Mouse (Mus musculus): ENCODE data around the gene Ccpg1. TPM values are rescaled to one million over a fixed set of nuclear protein-coding genes. Genes with fewer than 3 reads are reported as not detected.

The Ccpg1 gene
- polyA plus RNA-seq (2012; fragmentation: generic; extraction: Trizol), result 10 to 100 TPM in 1 of 2 experiments, under 1 TPM in 1; 0.97 to 10.6 TPM

DNA sequence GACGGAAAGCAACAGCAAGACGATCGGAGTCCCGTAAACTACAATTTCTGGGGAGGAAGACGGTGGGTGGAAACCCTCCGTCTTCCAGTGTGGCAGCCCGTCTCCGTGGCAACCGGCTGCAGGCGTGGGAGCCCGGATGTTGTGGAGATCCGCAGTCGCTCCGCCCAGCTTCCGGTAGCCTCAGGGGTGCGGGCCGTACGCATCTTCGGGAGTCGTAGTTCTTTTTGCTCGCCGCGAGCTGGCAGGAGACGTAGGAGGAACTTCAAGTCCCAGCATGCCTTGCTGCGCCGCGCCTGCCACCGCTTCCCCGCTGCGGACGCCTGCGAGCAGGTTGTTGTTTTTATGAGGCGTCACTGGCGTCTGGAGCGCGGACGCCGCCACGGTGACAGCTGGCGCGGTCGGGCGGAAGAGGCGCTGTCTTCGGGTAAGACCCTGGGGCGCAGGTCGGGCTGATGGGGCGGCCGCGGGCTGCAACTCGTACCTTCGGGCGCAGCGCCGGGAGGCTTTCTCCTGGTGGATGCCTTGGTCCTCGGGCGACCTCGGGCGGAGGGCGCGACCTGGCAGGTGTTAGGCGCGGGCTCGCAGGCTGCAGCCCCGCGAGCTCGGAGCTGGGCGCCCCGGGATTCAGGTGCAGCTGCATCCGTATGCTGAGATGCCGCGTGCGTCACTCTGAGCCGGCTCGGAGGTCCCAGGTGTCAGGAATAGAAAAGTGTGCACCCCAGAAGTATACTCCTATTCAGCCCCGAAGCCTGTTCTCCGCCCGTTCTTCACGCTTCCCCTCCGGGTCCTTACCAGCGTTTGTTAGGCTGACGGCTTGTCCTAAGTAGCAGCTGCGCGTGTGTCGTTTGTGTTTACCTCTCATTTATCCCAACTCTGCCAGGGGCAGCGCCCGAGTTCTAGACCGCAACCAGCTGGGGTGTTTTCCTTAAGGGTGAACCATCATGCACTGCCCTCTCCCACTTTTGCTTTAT lies at the start of gene Ccpg1, which contains the start of gene Ccpg1os:
Gene Ccpg1, plus strand, starts transcription at position 180 of the 971 bp plus-strand sequence.
Gene Ccpg1os, minus strand, starts transcription at position 133 of the 971 bp plus-strand sequence.

DNA sequence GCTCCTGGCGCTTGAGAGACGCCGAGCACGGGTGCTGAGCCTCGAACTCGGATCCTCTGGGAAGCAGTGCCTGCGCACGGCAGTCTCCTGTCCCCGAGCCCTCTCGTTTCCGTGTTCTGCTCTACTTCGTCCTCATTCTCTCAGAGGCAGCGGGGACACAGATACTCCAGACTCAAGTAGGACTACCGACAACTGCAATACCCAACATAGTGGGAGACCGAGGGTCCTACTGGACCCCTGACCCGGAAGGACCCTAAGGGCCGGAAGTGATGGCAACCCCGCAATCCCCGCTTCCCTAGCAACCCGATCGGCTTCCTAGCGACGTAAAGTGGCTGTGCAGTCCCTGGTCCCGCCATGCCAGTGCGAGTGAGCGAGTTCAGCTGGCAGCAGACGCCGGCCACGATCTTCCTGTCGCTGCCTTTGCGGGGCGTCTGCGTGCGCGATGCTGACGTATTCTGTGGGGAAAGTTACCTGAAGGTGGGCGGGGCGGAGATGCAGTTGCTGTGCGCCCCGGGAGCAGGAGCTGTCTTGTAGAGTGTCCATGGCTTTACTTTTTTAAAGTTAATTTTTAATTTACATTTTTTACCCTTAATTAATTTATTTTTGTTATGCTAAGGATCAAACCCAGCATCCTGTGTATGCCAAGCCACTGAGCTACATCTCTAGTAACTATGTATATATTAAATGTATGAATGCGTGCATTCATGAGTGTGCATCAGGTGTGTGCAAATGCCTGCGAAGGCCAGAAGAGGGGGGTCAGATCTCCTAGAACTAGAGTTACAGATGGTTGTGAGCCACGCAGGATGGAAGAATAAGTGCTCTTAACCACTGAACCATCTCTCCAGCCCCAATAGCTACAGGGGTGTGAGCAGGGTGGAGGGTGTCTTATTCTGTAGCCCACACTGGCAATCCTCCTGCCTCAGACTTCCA lies 26.4 kb upstream of the Ccpg1 start, which contains the start of the genes Dyx1c1 and Gm44503:
Gene Dyx1c1, plus strand, starts transcription at position 265 of the 930 bp plus-strand sequence.
Gene Gm44503, plus strand, starts transcription at position 332 of the 930 bp plus-strand sequence.

DNA sequence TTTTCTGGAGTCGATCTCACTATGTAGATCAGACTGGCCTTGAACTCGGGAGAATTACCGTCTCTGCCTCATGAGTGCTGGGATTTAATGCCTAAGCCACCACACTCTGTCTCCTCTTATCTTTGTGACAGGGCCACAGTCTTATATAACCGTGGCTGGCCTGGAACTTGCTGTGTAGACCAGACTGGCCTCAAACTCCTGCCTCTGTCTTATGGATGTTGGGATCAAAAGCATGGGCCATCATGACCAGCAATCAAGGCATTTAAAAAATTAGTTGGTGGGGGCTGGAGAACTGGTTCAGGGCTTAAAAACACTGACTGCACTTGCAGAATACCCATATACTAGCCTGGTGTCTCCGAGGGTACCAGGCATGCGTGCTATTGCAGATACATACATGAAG lies 54.9 kb downstream of the Ccpg1 start, which contains the start of gene Pigb:
Gene Pigb, minus strand, starts transcription at position 299 of the 400 bp plus-strand sequence.

DNA sequence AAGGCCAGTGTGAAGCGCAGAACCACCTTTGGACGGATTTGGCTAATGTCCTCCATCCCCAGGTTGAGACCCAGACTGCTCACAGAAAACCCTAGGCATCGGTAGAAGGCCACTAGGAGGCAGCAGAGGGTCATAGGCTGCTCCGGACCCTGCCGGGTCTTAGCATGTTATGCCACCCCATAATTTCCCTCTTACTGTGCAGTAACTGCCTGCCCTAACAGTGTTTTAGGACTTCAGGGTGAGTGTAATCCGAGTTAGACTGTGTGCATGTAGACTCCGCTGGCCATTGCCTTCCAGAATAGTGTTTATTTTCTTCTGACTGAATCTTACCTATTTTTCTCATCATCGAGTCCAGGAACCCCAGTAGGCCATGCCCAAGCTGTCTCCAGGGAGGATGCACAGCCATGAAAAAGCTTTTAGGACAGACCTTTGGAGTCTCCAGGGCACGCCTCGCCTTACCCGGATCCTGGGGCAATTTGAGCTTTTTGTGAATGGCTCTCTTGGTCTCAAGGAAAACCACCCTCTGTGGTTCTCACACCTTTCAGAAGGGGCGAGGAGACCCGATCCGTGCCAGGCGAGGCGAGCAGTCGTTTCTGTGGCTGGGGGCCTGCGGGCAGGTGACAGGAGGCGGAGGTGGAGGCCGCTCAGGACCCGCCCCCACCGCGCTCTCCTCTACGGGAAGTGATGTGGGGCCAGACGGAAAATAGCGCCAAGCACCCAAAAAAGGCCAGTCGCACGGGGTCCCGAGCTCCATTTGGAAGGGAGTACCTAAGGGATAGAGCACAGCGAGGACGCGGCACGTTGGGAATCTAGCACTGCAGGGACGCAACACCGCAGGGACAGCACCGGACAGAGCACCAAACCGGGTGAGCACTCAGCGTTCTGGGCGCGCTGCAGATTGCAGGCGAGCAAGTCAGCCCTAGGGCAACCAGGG lies 59.2 kb downstream of the Ccpg1 start, which contains the start of gene Rab27a:
Gene Rab27a, plus strand, starts transcription at position 709 of the 934 bp plus-strand sequence.

Other genes with a start within 250 kb of the Ccpg1 start
- under 1 TPM; 0.07 to 0.44 TPM for gene Prtg, start 178.6 kb upstream of the Ccpg1 start, polyA plus RNA-seq (2012; fragmentation: generic; extraction: Trizol)
- gene Pygo1, start 59.8 kb upstream of the Ccpg1 start, polyA plus RNA-seq (2012; fragmentation: generic; extraction: Trizol), result 1 to 10 TPM in 1 of 2 experiments, under 1 TPM in 1; 0.26 to 3.9 TPM
- gene Dyx1c1, start 26.6 kb upstream of the Ccpg1 start, polyA plus RNA-seq (2012; fragmentation: generic; extraction: Trizol), result under 1 TPM in 1 of 2 experiments, not detected in 1; 0.44 TPM
- under 1 TPM in 1 of 2 experiments, not detected in 1; 0.02 TPM for gene Gm44503, start 26.6 kb upstream of the Ccpg1 start, polyA plus RNA-seq (2012; fragmentation: generic; extraction: Trizol)
- gene Ccpg1os, start within 50 bp of the Ccpg1 start, polyA plus RNA-seq (2012; fragmentation: generic; extraction: Trizol), result 10 to 100 TPM in 1 of 2 experiments, under 1 TPM in 1; 0.98 to 11.3 TPM
- 1 to 10 TPM; 1.7 to 7.0 TPM for gene Pigb, start 54.9 kb downstream of the Ccpg1 start, polyA plus RNA-seq (2012; fragmentation: generic; extraction: Trizol)
- gene Rab27a, start 59.4 kb downstream of the Ccpg1 start, polyA plus RNA-seq (2012; fragmentation: generic; extraction: Trizol), result under 1 TPM in 1 of 2 experiments, not detected in 1; 0.02 TPM
- gene Khdc3, start 116.4 kb downstream of the Ccpg1 start, polyA plus RNA-seq (2012; fragmentation: generic; extraction: Trizol), result not detected
- gene Gm20509, start 117.0 kb downstream of the Ccpg1 start, polyA plus RNA-seq (2012; fragmentation: generic; extraction: Trizol), result not detected
- gene Rsl24d1, start 128.0 kb downstream of the Ccpg1 start, polyA plus RNA-seq (2012; fragmentation: generic; extraction: Trizol), result 10 to 100 TPM; 13.1 to 41.0 TPM

All from C3H10T1/2 (cell line).